Mouse (Mus musculus): ENCODE results near the gene Olfm2. TPM values are rescaled to one million over a fixed set of nuclear protein-coding genes. Genes with fewer than 3 reads are reported as not detected.

The Olfm2 gene
- polyA plus RNA-seq, 1 experiment from 2014 or later = 2.3 TPM

GRCm38 (mm10) chr9:20681546-20682388 is 64.4 kb downstream of the Olfm2 start:
- Histone ChIP-seq H3K27ac (ENCODE audit: low read depth, low read length) (no peak overlapping the region), H3K27me3 (ENCODE audit: control insufficient read depth, insufficient read depth, low read length) (no peaks in the 10 kb centered on the region), H3K36me3 (ENCODE audit: control insufficient read depth, insufficient read depth, low read length) (no peaks in the 10 kb centered on the region), H3K9ac (ENCODE audit: low read depth, low read length) (no peak overlapping the region), H3K9me3 (replicated peaks; ENCODE audit: control insufficient read depth, low read length) (no peaks in the 10 kb centered on the region), H3K4me2 (no peak overlapping the region), H3K4me3 (ENCODE audit: low read depth, low read length) (no peak overlapping the region), H3K4me1 (ENCODE audit: control insufficient read depth, insufficient read depth, low read length) (no peaks in the 10 kb centered on the region)
- no peak for ATAC-seq (replicated peaks; ENCODE audit: insufficient number of reproducible peaks, low FRiP score, low TSS enrichment)
- 50% methylated on average over 6 of the region's 7 CpGs for WGBS (ENCODE audit: insufficient replicate concordance)

GRCm38 (mm10) chr9:20680378-20680958 is 65.7 kb downstream of the Olfm2 start:
- no peak overlapping the region for H3K9ac ChIP-seq (ENCODE audit: low read depth, low read length)
- no peak for ATAC-seq (replicated peaks; ENCODE audit: insufficient number of reproducible peaks, low FRiP score, low TSS enrichment)
- WGBS (ENCODE audit: insufficient replicate concordance) = 82% methylated on average over 9 of the region's 9 CpGs
- no peak overlapping the region for H3K4me2 ChIP-seq
- H3K27me3 ChIP-seq (ENCODE audit: control insufficient read depth, insufficient read depth, low read length) = no peaks in the 10 kb centered on the region
- no peaks in the 10 kb centered on the region for H3K9me3 ChIP-seq (replicated peaks; ENCODE audit: control insufficient read depth, low read length)
- H3K4me1 ChIP-seq (ENCODE audit: control insufficient read depth, insufficient read depth, low read length) = no peaks in the 10 kb centered on the region
- H3K36me3 ChIP-seq (ENCODE audit: control insufficient read depth, insufficient read depth, low read length) = no peaks in the 10 kb centered on the region
- no peak overlapping the region for H3K27ac ChIP-seq (ENCODE audit: low read depth, low read length)
- no peak overlapping the region for H3K4me3 ChIP-seq (ENCODE audit: low read depth, low read length)

- H3K36me3 ChIP-seq (ENCODE audit: control insufficient read depth, insufficient read depth, low read length) = no peaks in the 10 kb centered on the region
- H3K4me1 ChIP-seq (ENCODE audit: control insufficient read depth, insufficient read depth, low read length) = no peaks in the 10 kb centered on the region
- H3K9ac ChIP-seq (ENCODE audit: low read depth, low read length) = no peak overlapping the region
- H3K9me3 ChIP-seq (replicated peaks; ENCODE audit: control insufficient read depth, low read length) = no peaks in the 10 kb centered on the region
- WGBS (ENCODE audit: insufficient replicate concordance) = 91% methylated on average over 12 of the region's 12 CpGs
- H3K4me3 ChIP-seq (ENCODE audit: low read depth, low read length) = no peak overlapping the region
- no peaks in the 10 kb centered on the region for H3K27me3 ChIP-seq (ENCODE audit: control insufficient read depth, insufficient read depth, low read length)
- no peak overlapping the region for H3K4me2 ChIP-seq
- H3K27ac ChIP-seq (ENCODE audit: low read depth, low read length) = no peak overlapping the region
- ATAC-seq (replicated peaks; ENCODE audit: insufficient number of reproducible peaks, low FRiP score, low TSS enrichment) = no peak
These were observed 68.3 kb downstream of the Olfm2 start for GRCm38 (mm10) chr9:20677892-20678291.

- ATAC-seq (replicated peaks; ENCODE audit: insufficient number of reproducible peaks, low FRiP score, low TSS enrichment) = no peak
- Histone ChIP-seq H3K9me3 (replicated peaks; ENCODE audit: control insufficient read depth, low read length) (no peaks in the 10 kb centered on the region), H3K4me2 (no peak overlapping the region), H3K27ac (ENCODE audit: low read depth, low read length) (no peak overlapping the region), H3K36me3 (ENCODE audit: control insufficient read depth, insufficient read depth, low read length) (no peaks in the 10 kb centered on the region), H3K4me3 (ENCODE audit: low read depth, low read length) (no peak overlapping the region), H3K9ac (ENCODE audit: low read depth, low read length) (no peak overlapping the region), H3K4me1 (ENCODE audit: control insufficient read depth, insufficient read depth, low read length) (no peaks in the 10 kb centered on the region), H3K27me3 (ENCODE audit: control insufficient read depth, insufficient read depth, low read length) (no peaks in the 10 kb centered on the region)
- WGBS (ENCODE audit: insufficient replicate concordance) = 73% methylated on average over 16 of the region's 16 CpGs
These were observed 74.1 kb downstream of the Olfm2 start for GRCm38 (mm10) chr9:20672047-20672446.

GRCm38 (mm10) chr9:20668065-20668464 is 78.1 kb downstream of the Olfm2 start:
- 89% methylated on average over 22 of the region's 22 CpGs for WGBS (ENCODE audit: insufficient replicate concordance)
- peaks cover 8% of the 10 kb centered on the region for H3K36me3 ChIP-seq (ENCODE audit: control insufficient read depth, insufficient read depth, low read length)
- H3K4me2 ChIP-seq = no peak overlapping the region
- H3K9ac ChIP-seq (ENCODE audit: low read depth, low read length) = no peak overlapping the region
- no peaks in the 10 kb centered on the region; the same call in 1 of the 2 replicates for H3K4me1 ChIP-seq (ENCODE audit: control insufficient read depth, insufficient read depth, low read length)
- no peaks in the 10 kb centered on the region for H3K9me3 ChIP-seq (replicated peaks; ENCODE audit: control insufficient read depth, low read length)
- H3K27ac ChIP-seq (ENCODE audit: low read depth, low read length) = no peak overlapping the region
- H3K4me3 ChIP-seq (ENCODE audit: low read depth, low read length) = no peak overlapping the region
- ATAC-seq (replicated peaks; ENCODE audit: insufficient number of reproducible peaks, low FRiP score, low TSS enrichment) = no peak
- H3K27me3 ChIP-seq (ENCODE audit: control insufficient read depth, insufficient read depth, low read length) = no peaks in the 10 kb centered on the region

GRCm38 (mm10) chr9:20666510-20667034 is 79.6 kb downstream of the Olfm2 start:
- H3K4me3 ChIP-seq (ENCODE audit: low read depth, low read length) = no peak overlapping the region
- WGBS (ENCODE audit: insufficient replicate concordance) = 9% methylated on average over 7 of the region's 7 CpGs
- no peak for ATAC-seq (replicated peaks; ENCODE audit: insufficient number of reproducible peaks, low FRiP score, low TSS enrichment)
- no peak overlapping the region for H3K27ac ChIP-seq (ENCODE audit: low read depth, low read length)
- H3K36me3 ChIP-seq (ENCODE audit: control insufficient read depth, insufficient read depth, low read length) = peaks cover 16% of the 10 kb centered on the region
- no peaks in the 10 kb centered on the region for H3K9me3 ChIP-seq (replicated peaks; ENCODE audit: control insufficient read depth, low read length)
- H3K4me2 ChIP-seq = no peak overlapping the region
- no peak overlapping the region for H3K9ac ChIP-seq (ENCODE audit: low read depth, low read length)
- H3K4me1 ChIP-seq (ENCODE audit: control insufficient read depth, insufficient read depth, low read length) = no peaks in the 10 kb centered on the region; the same call in 1 of the 2 replicates
- no peaks in the 10 kb centered on the region for H3K27me3 ChIP-seq (ENCODE audit: control insufficient read depth, insufficient read depth, low read length)

- Histone ChIP-seq H3K9me3 (replicated peaks; ENCODE audit: control insufficient read depth, low read length) (no peaks in the 10 kb centered on the region), H3K27ac (ENCODE audit: low read depth, low read length) (no peak overlapping the region), H3K9ac (ENCODE audit: low read depth, low read length) (no peak overlapping the region), H3K4me3 (ENCODE audit: low read depth, low read length) (no peak overlapping the region), H3K4me2 (no peak overlapping the region), H3K36me3 (ENCODE audit: control insufficient read depth, insufficient read depth, low read length) (peaks cover 18% of the 10 kb centered on the region), H3K4me1 (ENCODE audit: control insufficient read depth, insufficient read depth, low read length) (no peaks in the 10 kb centered on the region; the same call in 1 of the 2 replicates), H3K27me3 (ENCODE audit: control insufficient read depth, insufficient read depth, low read length) (no peaks in the 10 kb centered on the region)
- no peak for ATAC-seq (replicated peaks; ENCODE audit: insufficient number of reproducible peaks, low FRiP score, low TSS enrichment)
- 38% methylated on average over 8 of the region's 8 CpGs for WGBS (ENCODE audit: insufficient replicate concordance)
These were observed 80.2 kb downstream of the Olfm2 start for GRCm38 (mm10) chr9:20665925-20666324.

GRCm38 (mm10) chr9:20664982-20665637 is 81.0 kb downstream of the Olfm2 start:
- no peak for ATAC-seq (replicated peaks; ENCODE audit: insufficient number of reproducible peaks, low FRiP score, low TSS enrichment)

More at GRCm38 (mm10) chr9:20664982-20665637, 81.0 kb downstream of the Olfm2 start:
- H3K27me3 ChIP-seq (ENCODE audit: control insufficient read depth, insufficient read depth, low read length) = no peaks in the 10 kb centered on the region
- H3K9me3 ChIP-seq (replicated peaks; ENCODE audit: control insufficient read depth, low read length) = no peaks in the 10 kb centered on the region
- H3K4me2 ChIP-seq = no peak overlapping the region
- no peak overlapping the region for H3K9ac ChIP-seq (ENCODE audit: low read depth, low read length)
- no peak overlapping the region for H3K27ac ChIP-seq (ENCODE audit: low read depth, low read length)
- H3K4me3 ChIP-seq (ENCODE audit: low read depth, low read length) = no peak overlapping the region
- WGBS (ENCODE audit: insufficient replicate concordance) = 78% methylated on average over 5 of the region's 5 CpGs
- H3K36me3 ChIP-seq (ENCODE audit: control insufficient read depth, insufficient read depth, low read length) = peaks cover 18% of the 10 kb centered on the region
- no peaks in the 10 kb centered on the region; the same call in 1 of the 2 replicates for H3K4me1 ChIP-seq (ENCODE audit: control insufficient read depth, insufficient read depth, low read length)

All from heart, embryonic 11.5 days (tissue).